Comparison of ENCODE assay signal across 9 mouse cellular contexts in the genomic region with DNA sequence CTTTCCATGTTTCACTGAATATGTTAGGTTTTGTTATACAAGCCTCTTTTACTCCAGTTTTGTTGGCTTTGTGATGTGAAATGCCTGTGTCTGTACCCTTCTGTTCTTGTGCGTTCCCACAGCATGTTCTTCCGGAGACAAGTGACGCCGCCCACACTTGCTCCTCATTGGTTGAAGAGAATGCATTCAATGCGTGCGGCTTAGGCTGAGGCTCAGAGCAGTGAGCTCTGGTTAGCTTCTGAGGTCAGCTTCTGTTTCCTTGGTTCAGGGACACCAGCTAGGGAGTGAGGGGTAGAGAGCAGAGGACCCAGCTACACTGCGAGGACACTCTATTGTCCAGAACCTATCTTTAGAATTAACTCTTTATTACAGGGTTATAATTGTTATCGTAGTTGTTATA. TPM values are rescaled to one million over a fixed set of nuclear protein-coding genes. Genes with fewer than 3 reads are reported as not detected.
DNase-seq lines count a peak whose midpoint lies in the region; ATAC-seq and TF ChIP-seq lines count a peak whose summit lies in the region.
"Had no signal": no experiment of that assay in that cellular context is flagged by ENCODE, and none has a peak within 500 bp of the region (broad histone marks: within the 10 kb centered on the region; RNA-seq: fewer than 3 reads in every experiment).

No protein-coding gene starts in this region.

- H3K27me3 ChIP-seq in forebrain, embryonic 11.5 days (ENCODE audit: control insufficient read depth, insufficient read depth, low read length) = no peaks in the 10 kb centered on the region
- H3K27me3 ChIP-seq in heart, embryonic 16.5 days (ENCODE audit: control insufficient read depth, insufficient read depth, low read length) = no peaks in the 10 kb centered on the region
- H3K27me3 ChIP-seq in kidney, postnatal 0 days (ENCODE audit: insufficient read depth, low read length) = no peaks in the 10 kb centered on the region

- no peak overlapping the region for H3K4me2 ChIP-seq in forebrain, embryonic 11.5 days (ENCODE audit: low read depth, low read length, severe bottlenecking)
- H3K4me2 ChIP-seq in heart, embryonic 16.5 days (ENCODE audit: low read depth, low read length) = no peak overlapping the region
- no peak overlapping the region for H3K4me2 ChIP-seq in kidney, postnatal 0 days (ENCODE audit: low read length)

- 16% methylated on average over 8 of the region's 8 CpGs for WGBS in forebrain, embryonic 11.5 days
- WGBS in heart, embryonic 16.5 days = 14% methylated on average over 8 of the region's 8 CpGs
- 15% methylated on average over 8 of the region's 8 CpGs for WGBS in kidney, postnatal 0 days

- H3K27ac ChIP-seq in forebrain, embryonic 11.5 days (ENCODE audit: low read depth, low read length) = no peak overlapping the region
- H3K27ac ChIP-seq in heart, embryonic 16.5 days (ENCODE audit: low read length) = no peak overlapping the region
- H3K27ac ChIP-seq in kidney, postnatal 0 days = no peak overlapping the region

- H3K9me3 ChIP-seq in forebrain, embryonic 11.5 days (ENCODE audit: control insufficient read depth, low read length) = no peaks in the 10 kb centered on the region
- H3K9me3 ChIP-seq in heart, embryonic 16.5 days (replicated peaks; ENCODE audit: control insufficient read depth, low read length) = no peaks in the 10 kb centered on the region
- H3K9me3 ChIP-seq in kidney, postnatal 0 days (replicated peaks; ENCODE audit: low read length) = no peaks in the 10 kb centered on the region
- H3K9me3 ChIP-seq: G1E had no signal

- ATAC-seq in forebrain, embryonic 11.5 days (replicated peaks; ENCODE audit: low FRiP score) = peak; percentile 83
- peak; percentile 80 for ATAC-seq in heart, embryonic 16.5 days (replicated peaks; ENCODE audit: extremely low read depth, insufficient read depth, low FRiP score)
- ATAC-seq in kidney, postnatal 0 days (replicated peaks; ENCODE audit: low FRiP score, low read depth) = peak; percentile 88
- ATAC-seq in monocyte, adult 5-6 weeks (replicated peaks; ENCODE audit: insufficient number of reproducible peaks, low FRiP score, low TSS enrichment, poor library complexity, severe bottlenecking) = peak; percentile 63

- peak; percentile 45 for DNase-seq in 416B (ENCODE audit: low read depth)
- DNase-seq in adrenal gland, postnatal 4 days (ENCODE audit: low spot score in 2 of 2) = peak; percentile 40 to 49
- peak; percentile 92 for DNase-seq in forebrain, embryonic 11.5 days (ENCODE audit: low spot score)
- DNase-seq in kidney, postnatal 0 days (ENCODE audit: low spot score) = peak; percentile 90
- peak; percentile 67 for DNase-seq in liver
- peak; percentile 90 to 93 for DNase-seq in spleen, postnatal 36 days (ENCODE audit: low spot score in 2 of 2)

- no peaks in the 10 kb centered on the region for H3K36me3 ChIP-seq in forebrain, embryonic 11.5 days (ENCODE audit: control insufficient read depth, insufficient read depth, low read length)
- no peaks in the 10 kb centered on the region for H3K36me3 ChIP-seq in heart, embryonic 16.5 days (ENCODE audit: control insufficient read depth, insufficient read depth)
- no peaks in the 10 kb centered on the region for H3K36me3 ChIP-seq in kidney, postnatal 0 days (ENCODE audit: insufficient read depth, low read length)
- H3K36me3 ChIP-seq: G1E had no signal

- no peak overlapping the region for H3K9ac ChIP-seq in forebrain, embryonic 11.5 days (ENCODE audit: low read length)
- H3K9ac ChIP-seq in heart, embryonic 16.5 days (ENCODE audit: low read length) = no peak overlapping the region
- no peak overlapping the region for H3K9ac ChIP-seq in kidney, postnatal 0 days (ENCODE audit: low read depth, low read length)

- H3K4me1 ChIP-seq in forebrain, embryonic 11.5 days (replicated peaks; ENCODE audit: control insufficient read depth, insufficient read depth, low read length) = no peaks in the 10 kb centered on the region
- no peaks in the 10 kb centered on the region; the same call in 1 of the 2 replicates for H3K4me1 ChIP-seq in heart, embryonic 16.5 days (ENCODE audit: control insufficient read depth, insufficient read depth, low read length)
- H3K4me1 ChIP-seq in kidney, postnatal 0 days (replicated peaks; ENCODE audit: insufficient read depth, low read length) = no peaks in the 10 kb centered on the region

- H3K4me3 ChIP-seq in forebrain, embryonic 11.5 days (ENCODE audit: low read depth, low read length) = no peak overlapping the region
- no peak overlapping the region for H3K4me3 ChIP-seq in heart, embryonic 16.5 days (ENCODE audit: low read length)
- H3K4me3 ChIP-seq in kidney, postnatal 0 days (replicated peaks; ENCODE audit: low read depth, low read length) = no peak overlapping the region

- TF ChIP-seq CTCF in kidney, postnatal 0 days (IDR thresholded peaks at IDR 0.05; ENCODE audit: low read depth) = no peak

RNA-seq across cellular contexts. Expression of a gene that starts 4.0 kb away (rescaled TPM):
- total RNA-seq in adrenal gland, postnatal 4 days (2021) = 10 to 100 TPM in 1 of 2 experiments, 1 to 10 TPM in 1; 9.1 to 15.9 TPM
- polyA plus RNA-seq in forebrain, embryonic 11.5 days (2014; fragmentation: Nextera tagmentation; extraction: Ambion mirVana) = not detected in 2 replicates
- 35.2 and 72.7 TPM in 2 replicates for polyA plus RNA-seq in heart, embryonic 16.5 days (2015; fragmentation: Nextera tagmentation; extraction: Ambion mirVana)
- polyA plus RNA-seq in kidney, postnatal 0 days (2015; fragmentation: Nextera tagmentation; extraction: Ambion mirVana) = 5.9 and 6.0 TPM in 2 replicates
- 387 to 602 TPM (median 587 TPM) in 3 replicates for total RNA-seq in monocyte, adult 5-6 weeks (2017)
- total RNA-seq: G1E had no signal
- polyA plus RNA-seq: G1E had no signal

RNA-seq across cellular contexts. Expression of a gene that starts 14.1 kb away (rescaled TPM):
- total RNA-seq in adrenal gland, postnatal 4 days (2021) = 10 to 100 TPM in 1 of 2 experiments, 1 to 10 TPM in 1; 5.7 to 12.3 TPM
- polyA plus RNA-seq in forebrain, embryonic 11.5 days (2014; fragmentation: Nextera tagmentation; extraction: Ambion mirVana) = 0.92 and 0.99 TPM in 2 replicates
- 20.8 and 54.0 TPM in 2 replicates for polyA plus RNA-seq in heart, embryonic 16.5 days (2015; fragmentation: Nextera tagmentation; extraction: Ambion mirVana)
- polyA plus RNA-seq in kidney, postnatal 0 days (2015; fragmentation: Nextera tagmentation; extraction: Ambion mirVana) = 13.6 and 14.3 TPM in 2 replicates
- 415 to 638 TPM (median 573 TPM) in 3 replicates for total RNA-seq in monocyte, adult 5-6 weeks (2017)
- total RNA-seq: G1E had no signal
- polyA plus RNA-seq: G1E had no signal

RNA-seq across cellular contexts. Expression of a gene that starts 33.9 kb away (rescaled TPM):
- total RNA-seq in adrenal gland, postnatal 4 days (2021) = not detected
- polyA plus RNA-seq in forebrain, embryonic 11.5 days (2014; fragmentation: Nextera tagmentation; extraction: Ambion mirVana) = not detected in 2 replicates
- polyA plus RNA-seq in heart, embryonic 16.5 days (2015; fragmentation: Nextera tagmentation; extraction: Ambion mirVana) = 0.11 and 0.42 TPM in 2 replicates
- polyA plus RNA-seq in kidney, postnatal 0 days (2015; fragmentation: Nextera tagmentation; extraction: Ambion mirVana) = 0.06 TPM in 1 of 2 replicates, not detected in the other
- 4.9 to 11.5 TPM (median 8.6 TPM) in 3 replicates for total RNA-seq in monocyte, adult 5-6 weeks (2017)
- polyA plus RNA-seq: G1E had no signal

RNA-seq across cellular contexts. Expression of a gene that starts 34.1 kb away (rescaled TPM):
- total RNA-seq in adrenal gland, postnatal 4 days (2021) = 10 to 100 TPM; 11.1 to 12.8 TPM
- polyA plus RNA-seq in forebrain, embryonic 11.5 days (2014; fragmentation: Nextera tagmentation; extraction: Ambion mirVana) = 3.0 and 3.6 TPM in 2 replicates
- polyA plus RNA-seq in heart, embryonic 16.5 days (2015; fragmentation: Nextera tagmentation; extraction: Ambion mirVana) = 79.1 and 172 TPM in 2 replicates
- polyA plus RNA-seq in kidney, postnatal 0 days (2015; fragmentation: Nextera tagmentation; extraction: Ambion mirVana) = 48.2 and 49.7 TPM in 2 replicates
- total RNA-seq in monocyte, adult 5-6 weeks (2017) = 588 to 931 TPM (median 911 TPM) in 3 replicates

RNA-seq across cellular contexts. Expression of a gene that starts 52.9 kb away (rescaled TPM):
- total RNA-seq in adrenal gland, postnatal 4 days (2021) = under 1 TPM; 0.28 to 0.65 TPM
- not detected in 2 replicates for polyA plus RNA-seq in forebrain, embryonic 11.5 days (2014; fragmentation: Nextera tagmentation; extraction: Ambion mirVana)
- 0.17 and 0.24 TPM in 2 replicates for polyA plus RNA-seq in heart, embryonic 16.5 days (2015; fragmentation: Nextera tagmentation; extraction: Ambion mirVana)
- 0.11 and 0.18 TPM in 2 replicates for polyA plus RNA-seq in kidney, postnatal 0 days (2015; fragmentation: Nextera tagmentation; extraction: Ambion mirVana)
- 59.1 to 84.6 TPM (median 63.2 TPM) in 3 replicates for total RNA-seq in monocyte, adult 5-6 weeks (2017)
- polyA plus RNA-seq: G1E had no signal
